Mouse (Mus musculus) midbrain, embryonic 13.5 days (tissue): ENCODE data around the gene Armc9. TPM values are rescaled to one million over a fixed set of nuclear protein-coding genes. Genes with fewer than 3 reads are reported as not detected.
A peak's percentile ranks its signal among the peaks of the same experiment; 100 is the strongest.

ENCODE experiments used
- ATAC-seq: fragments of 200-750 bp; cut with Nextera tagmentation; 2 replicates; pipeline ENCODE4 v1.8.0; 2017; ENCODE audit warnings: mild to moderate bottlenecking, moderate TSS enrichment, moderate library complexity
- H3K27ac ChIP-seq: fragments of 300-500 bp; sonication (generic); 2 replicates; pipeline ENCODE4 v1.5.1; 2015; ENCODE audit warnings: inconsistent platforms, mild to moderate bottlenecking, moderate library complexity
- H3K27me3 ChIP-seq: fragments of 300-500 bp; sonication (generic); 2 replicates; pipeline ENCODE4 v1.6.1; 2015; ENCODE audit warnings: mild to moderate bottlenecking, inconsistent platforms
- H3K36me3 ChIP-seq: fragments of 300-500 bp; sonication (generic); 2 replicates; pipeline ENCODE4 v1.6.1; 2015; ENCODE audit warnings: mild to moderate bottlenecking, inconsistent platforms
- H3K4me1 ChIP-seq: fragments of 300-500 bp; sonication (generic); replicated peaks from 2 replicates; pipeline ENCODE4 v1.6.1; 2015; ENCODE audit warnings: inconsistent platforms
- H3K4me2 ChIP-seq: fragments of 300-500 bp; sonication (generic); replicated peaks from 2 replicates; pipeline ENCODE4 v1.6.1; 2015; ENCODE audit warnings: moderate library complexity, mild to moderate bottlenecking, inconsistent platforms
- H3K4me3 ChIP-seq: fragments of 300-500 bp; sonication (generic); replicated peaks from 2 replicates; pipeline ENCODE4 v1.5.1; 2015; ENCODE audit warnings: mild to moderate bottlenecking, inconsistent platforms
- H3K9ac ChIP-seq: fragments of 300-500 bp; sonication (generic); replicated peaks from 2 replicates; pipeline ENCODE4 v1.6.1; 2015; ENCODE audit warnings: mild to moderate bottlenecking, inconsistent platforms
- H3K9me3 ChIP-seq: fragments of 300-500 bp; sonication (generic); 2 replicates; pipeline ENCODE4 v1.6.1; 2016; ENCODE audit warnings: mild to moderate bottlenecking, inconsistent platforms
- WGBS: fragments of 180-500 bp; shearing (Covaris S2); methylation state at CpG from one replicate; pipeline ENCODE4 v1.1.7; 2015; 5-methylcytosine and 5-hydroxymethylcytosine counted together
- polyA plus RNA-seq: library from polyadenylated mRNA; unstranded; fragments of >200 nt; fragmentation: Nextera tagmentation; extraction: Ambion mirVana; gene quantifications from 2 replicates; pipeline ENCODE4 v1.2.1, GENCODE M21; 2015

The Armc9 gene
- polyA plus RNA-seq, 1 experiment from 2014 or later = 37.4 TPM

GRCm38 (mm10) chr1:86293868-86294267 lies 139.3 kb downstream of the Armc9 start:
- ATAC-seq = no peak
- no peak overlapping the region for H3K4me3 ChIP-seq
- no peaks in the 10 kb centered on the region; the same call in 1 of the 2 replicates for H3K27me3 ChIP-seq
- no peak overlapping the region for H3K27ac ChIP-seq
- no peak overlapping the region for H3K4me2 ChIP-seq
- H3K36me3 ChIP-seq = no peaks in the 10 kb centered on the region
- 88% methylated on average over 5 of the region's 5 CpGs for WGBS
- no peaks in the 10 kb centered on the region for H3K9me3 ChIP-seq
- peaks cover 10% of the 10 kb centered on the region for H3K4me1 ChIP-seq
- no peak overlapping the region for H3K9ac ChIP-seq

GRCm38 (mm10) chr1:86294472-86294871 lies 139.9 kb downstream of the Armc9 start:
- H3K4me2 ChIP-seq = no peak overlapping the region
- no peaks in the 10 kb centered on the region for H3K9me3 ChIP-seq
- WGBS = 16% methylated on average over 4 of the region's 4 CpGs
- H3K27ac ChIP-seq = no peak overlapping the region
- no peaks in the 10 kb centered on the region; the same call in 1 of the 2 replicates for H3K27me3 ChIP-seq
- no peaks in the 10 kb centered on the region for H3K36me3 ChIP-seq
- peaks cover 10% of the 10 kb centered on the region for H3K4me1 ChIP-seq
- H3K9ac ChIP-seq = no peak overlapping the region
- ATAC-seq = peak; percentile 66
- no peak overlapping the region for H3K4me3 ChIP-seq

- H3K27me3 ChIP-seq = peaks cover 44% of the 10 kb centered on the region
- H3K27ac ChIP-seq = no peak overlapping the region
- no peak overlapping the region for H3K4me3 ChIP-seq
- WGBS = 21% methylated on average over 2 of the region's 2 CpGs
- H3K9me3 ChIP-seq = no peaks in the 10 kb centered on the region
- H3K4me1 ChIP-seq = peaks cover 18% of the 10 kb centered on the region
- no peak for ATAC-seq
- H3K4me2 ChIP-seq = no peak overlapping the region
- no peak overlapping the region for H3K9ac ChIP-seq
- no peaks in the 10 kb centered on the region for H3K36me3 ChIP-seq
These were observed 145.5 kb downstream of the Armc9 start for GRCm38 (mm10) chr1:86300093-86300492.

- Histone ChIP-seq H3K9ac (no peak overlapping the region), H3K4me2 (no peak overlapping the region), H3K36me3 (no peaks in the 10 kb centered on the region), H3K4me1 (peaks cover 17% of the 10 kb centered on the region), H3K27me3 (peaks cover 51% of the 10 kb centered on the region), H3K27ac (no peak overlapping the region), H3K4me3 (no peak overlapping the region), H3K9me3 (no peaks in the 10 kb centered on the region)
- no peak for ATAC-seq
- 61% methylated on average over 7 of the region's 7 CpGs for WGBS
These were observed 146.2 kb downstream of the Armc9 start for GRCm38 (mm10) chr1:86300731-86301130.

- Histone ChIP-seq H3K27me3 (peaks cover 56% of the 10 kb centered on the region), H3K9me3 (no peaks in the 10 kb centered on the region), H3K36me3 (no peaks in the 10 kb centered on the region), H3K9ac (no peak overlapping the region), H3K4me2 (no peak overlapping the region), H3K4me1 (peaks cover 17% of the 10 kb centered on the region), H3K4me3 (no peak overlapping the region), H3K27ac (no peak overlapping the region)
- ATAC-seq = no peak
- WGBS = 57% methylated on average over 6 of the region's 6 CpGs
These were observed 146.9 kb downstream of the Armc9 start for GRCm38 (mm10) chr1:86301221-86302091.

- Histone ChIP-seq H3K27me3 (peaks cover 58% of the 10 kb centered on the region), H3K4me1 (peaks cover 17% of the 10 kb centered on the region), H3K4me3 (peak within 1 kb of the TSS; percentile 56), H3K9ac (peak within 1 kb of the TSS; percentile 66), H3K27ac (no peak within 1 kb of the TSS), H3K36me3 (no peaks in the 10 kb centered on the region), H3K9me3 (no peaks in the 10 kb centered on the region), H3K4me2 (peak within 1 kb of the TSS; percentile 99)
- WGBS = 21% methylated on average over 6 of the region's 6 CpGs
- ATAC-seq = no peak
These were observed 148.0 kb downstream of the Armc9 start, which contains the start of gene B3gnt7 for GRCm38 (mm10) chr1:86302532-86302931. Gene B3gnt7, plus strand, starts transcription at chr1:86302832.

GRCm38 (mm10) chr1:86303063-86303872 lies 148.7 kb downstream of the Armc9 start:
- no peaks in the 10 kb centered on the region for H3K36me3 ChIP-seq
- no peaks in the 10 kb centered on the region for H3K9me3 ChIP-seq
- peak; percentile 84 for ATAC-seq
- H3K27me3 ChIP-seq = peaks cover 58% of the 10 kb centered on the region
- under 1% methylated on average over 58 of the region's 65 CpGs for WGBS
- peaks cover 17% of the 10 kb centered on the region for H3K4me1 ChIP-seq
- peak overlapping the region; percentile 56 for H3K4me3 ChIP-seq
- H3K9ac ChIP-seq = peak overlapping the region; percentile 66
- no peak overlapping the region for H3K27ac ChIP-seq
- peak overlapping the region; percentile 99 for H3K4me2 ChIP-seq

- Histone ChIP-seq H3K4me2 (peak overlapping the region; percentile 99), H3K4me3 (peak overlapping the region; percentile 56), H3K36me3 (no peaks in the 10 kb centered on the region), H3K4me1 (peaks cover 17% of the 10 kb centered on the region), H3K27ac (no peak overlapping the region), H3K9ac (peak overlapping the region; percentile 66), H3K27me3 (peaks cover 58% of the 10 kb centered on the region), H3K9me3 (no peaks in the 10 kb centered on the region)
- peak; percentile 7; the same call in 1 of the 2 replicates for ATAC-seq
- 3% methylated on average over 16 of the region's 16 CpGs for WGBS
These were observed 149.3 kb downstream of the Armc9 start for GRCm38 (mm10) chr1:86303873-86304250.

GRCm38 (mm10) chr1:86306686-86307085 lies 152.1 kb downstream of the Armc9 start:
- Histone ChIP-seq H3K27ac (no peak overlapping the region), H3K9ac (no peak overlapping the region), H3K9me3 (no peaks in the 10 kb centered on the region), H3K36me3 (no peaks in the 10 kb centered on the region), H3K4me2 (no peak overlapping the region), H3K4me1 (peaks cover 28% of the 10 kb centered on the region), H3K27me3 (peaks cover 48% of the 10 kb centered on the region), H3K4me3 (no peak overlapping the region)
- no peak for ATAC-seq
- 89% methylated on average over 3 of the region's 3 CpGs for WGBS

- H3K4me1 ChIP-seq = peaks cover 28% of the 10 kb centered on the region
- H3K4me2 ChIP-seq = no peak overlapping the region
- no peak for ATAC-seq
- H3K9me3 ChIP-seq = no peaks in the 10 kb centered on the region
- WGBS = 88% methylated on average over 7 of the region's 7 CpGs
- no peaks in the 10 kb centered on the region for H3K36me3 ChIP-seq
- H3K9ac ChIP-seq = no peak overlapping the region
- no peak overlapping the region for H3K4me3 ChIP-seq
- peaks cover 43% of the 10 kb centered on the region for H3K27me3 ChIP-seq
- no peak overlapping the region for H3K27ac ChIP-seq
These were observed 152.7 kb downstream of the Armc9 start for GRCm38 (mm10) chr1:86307177-86307762.

- Histone ChIP-seq H3K4me2 (no peak overlapping the region), H3K27ac (no peak overlapping the region), H3K27me3 (peaks cover 35% of the 10 kb centered on the region), H3K4me1 (peaks cover 22% of the 10 kb centered on the region), H3K9me3 (no peaks in the 10 kb centered on the region), H3K9ac (no peak overlapping the region), H3K4me3 (no peak overlapping the region), H3K36me3 (no peaks in the 10 kb centered on the region)
- 34% methylated on average over 4 of the region's 4 CpGs for WGBS
- ATAC-seq = no peak
These were observed 153.5 kb downstream of the Armc9 start for GRCm38 (mm10) chr1:86307871-86308641.
